Mouse (Mus musculus) kidney, embryonic 15.5 days (tissue): ENCODE results near the gene Dot1l. TPM values are rescaled to one million over a fixed set of nuclear protein-coding genes. Genes with fewer than 3 reads are reported as not detected.

Source experiments
- ATAC-seq: fragments of 200-750 bp; cut with Nextera tagmentation; replicated peaks from 2 replicates; pipeline ENCODE4 v1.8.0; 2017; ENCODE audit warnings: moderate TSS enrichment; ENCODE audit not compliant: low FRiP score
- H3K27ac ChIP-seq: fragments of 300-500 bp; sonication (generic); 2 replicates; pipeline ENCODE4 v1.5.1; 2015; ENCODE audit warnings: mild to moderate bottlenecking, inconsistent platforms
- H3K27me3 ChIP-seq: fragments of 300-500 bp; sonication (generic); 2 replicates; pipeline ENCODE4 v1.6.1; 2015; ENCODE audit warnings: inconsistent platforms
- H3K36me3 ChIP-seq: fragments of 300-500 bp; sonication (generic); 2 replicates; pipeline ENCODE4 v1.6.1; 2015; ENCODE audit warnings: inconsistent platforms
- H3K4me1 ChIP-seq: fragments of 300-500 bp; sonication (generic); 2 replicates; pipeline ENCODE4 v1.6.1; 2015; ENCODE audit warnings: inconsistent platforms
- H3K4me2 ChIP-seq: fragments of 300-500 bp; sonication (generic); 2 replicates; pipeline ENCODE4 v1.6.1; 2015; ENCODE audit warnings: moderate library complexity, mild to moderate bottlenecking, inconsistent platforms
- H3K4me3 ChIP-seq: fragments of 300-500 bp; sonication (generic); replicated peaks from 2 replicates; pipeline ENCODE4 v1.5.1; 2015; ENCODE audit warnings: mild to moderate bottlenecking, inconsistent platforms
- H3K9ac ChIP-seq: fragments of 300-500 bp; sonication (generic); 2 replicates; pipeline ENCODE4 v1.6.1; 2015; ENCODE audit warnings: mild to moderate bottlenecking, inconsistent platforms
- H3K9me3 ChIP-seq: fragments of 300-500 bp; sonication (generic); replicated peaks from 2 replicates; pipeline ENCODE4 v1.6.1; 2016; ENCODE audit warnings: inconsistent platforms
- WGBS: fragments of 180-500 bp; shearing (Covaris S2); methylation state at CpG from one replicate; pipeline ENCODE4 v1.1.7; 2015; ENCODE audit warnings: mixed read lengths; 5-methylcytosine and 5-hydroxymethylcytosine counted together
- polyA plus RNA-seq: library from polyadenylated mRNA; unstranded; fragments of >200 nt; fragmentation: Nextera tagmentation; extraction: Ambion mirVana; gene quantifications from 2 replicates; pipeline ENCODE4 v1.2.1, GENCODE M21; 2015

The Dot1l gene
- polyA plus RNA-seq, 1 experiment from 2014 or later: 21.8 TPM

- no peak overlapping the region for H3K27ac ChIP-seq
- no peak overlapping the region for H3K4me3 ChIP-seq
- no peak overlapping the region for H3K9ac ChIP-seq
- peaks cover 100% of the 10 kb centered on the region for H3K36me3 ChIP-seq
- no peaks in the 10 kb centered on the region for H3K9me3 ChIP-seq
- H3K4me1 ChIP-seq: no peaks in the 10 kb centered on the region
- no peaks in the 10 kb centered on the region for H3K27me3 ChIP-seq
- H3K4me2 ChIP-seq: no peak overlapping the region
- ATAC-seq: no peak
Measured at GRCm38 (mm10) chr10:80779565-80779964, 24.6 kb downstream of the Dot1l start.

- Histone ChIP-seq H3K9ac (no peak overlapping the region), H3K4me3 (no peak overlapping the region), H3K36me3 (peaks cover 100% of the 10 kb centered on the region), H3K9me3 (no peaks in the 10 kb centered on the region), H3K27me3 (no peaks in the 10 kb centered on the region), H3K4me2 (no peak overlapping the region), H3K27ac (no peak overlapping the region), H3K4me1 (no peaks in the 10 kb centered on the region)
- ATAC-seq: no peak
- WGBS: 100% methylated on average over 2 of the region's 2 CpGs
Measured at GRCm38 (mm10) chr10:80784302-80784701, 29.3 kb downstream of the Dot1l start.

GRCm38 (mm10) chr10:80784871-80785270 lies 29.9 kb downstream of the Dot1l start:
- no peak for ATAC-seq
- H3K9ac ChIP-seq: no peak overlapping the region
- no peak overlapping the region for H3K4me3 ChIP-seq
- H3K4me2 ChIP-seq: no peak overlapping the region
- 86% methylated on average over 12 of the region's 12 CpGs for WGBS
- no peak overlapping the region for H3K27ac ChIP-seq
- no peaks in the 10 kb centered on the region for H3K9me3 ChIP-seq
- no peaks in the 10 kb centered on the region for H3K27me3 ChIP-seq
- no peaks in the 10 kb centered on the region for H3K4me1 ChIP-seq
- peaks cover 99% of the 10 kb centered on the region for H3K36me3 ChIP-seq

- Histone ChIP-seq H3K27ac (no peak overlapping the region), H3K9ac (no peak overlapping the region), H3K4me2 (no peak overlapping the region), H3K9me3 (no peaks in the 10 kb centered on the region), H3K36me3 (peaks cover 99% of the 10 kb centered on the region), H3K4me3 (no peak overlapping the region), H3K4me1 (0 out of 2 replicates have a peak, but pooled peaks cover 2% of the 10 kb centered on the region), H3K27me3 (no peaks in the 10 kb centered on the region)
- no peak for ATAC-seq
- 90% methylated on average over 11 of the region's 11 CpGs for WGBS
Measured at GRCm38 (mm10) chr10:80785963-80786362, 31.0 kb downstream of the Dot1l start.

- Histone ChIP-seq H3K27me3 (no peaks in the 10 kb centered on the region), H3K9ac (no peak overlapping the region), H3K4me1 (peaks cover 13% of the 10 kb centered on the region), H3K9me3 (no peaks in the 10 kb centered on the region), H3K36me3 (peaks cover 99% of the 10 kb centered on the region), H3K27ac (no peak overlapping the region), H3K4me2 (no peak overlapping the region), H3K4me3 (no peak overlapping the region)
- no peak for ATAC-seq
- WGBS: 80% methylated on average over 2 of the region's 2 CpGs
Measured at GRCm38 (mm10) chr10:80787517-80787916, 32.5 kb downstream of the Dot1l start.

GRCm38 (mm10) chr10:80790761-80791404 lies 35.9 kb downstream of the Dot1l start:
- peaks cover 16% of the 10 kb centered on the region for H3K4me1 ChIP-seq
- H3K4me3 ChIP-seq: no peak overlapping the region
- H3K9me3 ChIP-seq: no peaks in the 10 kb centered on the region
- 82% methylated on average over 19 of the region's 19 CpGs for WGBS
- no peak for ATAC-seq
- H3K27ac ChIP-seq: no peak overlapping the region
- H3K4me2 ChIP-seq: no peak overlapping the region
- no peaks in the 10 kb centered on the region for H3K27me3 ChIP-seq
- peaks cover 99% of the 10 kb centered on the region for H3K36me3 ChIP-seq
- no peak overlapping the region for H3K9ac ChIP-seq

- WGBS: 81% methylated on average over 33 of the region's 33 CpGs
- Histone ChIP-seq H3K36me3 (peaks cover 99% of the 10 kb centered on the region), H3K27ac (0 out of 2 replicates have a peak overlapping the region, but pooled peaks have one; percentile 19), H3K27me3 (no peaks in the 10 kb centered on the region), H3K9ac (no peak overlapping the region), H3K4me2 (no peak overlapping the region), H3K4me1 (peaks cover 23% of the 10 kb centered on the region), H3K9me3 (no peaks in the 10 kb centered on the region), H3K4me3 (no peak overlapping the region)
- ATAC-seq: no peak
Measured at GRCm38 (mm10) chr10:80791476-80792174, 36.6 kb downstream of the Dot1l start.

GRCm38 (mm10) chr10:80792175-80793032 lies 37.4 kb downstream of the Dot1l start:
- Histone ChIP-seq H3K27me3 (no peaks in the 10 kb centered on the region), H3K9me3 (no peaks in the 10 kb centered on the region), H3K27ac (peak overlapping the region; percentile 19; the same call in 1 of the 2 replicates), H3K4me2 (0 out of 2 replicates have a peak overlapping the region, but pooled peaks have one; percentile 4), H3K9ac (no peak overlapping the region), H3K4me3 (no peak overlapping the region), H3K4me1 (peaks cover 29% of the 10 kb centered on the region), H3K36me3 (peaks cover 94% of the 10 kb centered on the region)
- ATAC-seq: 0 out of 2 replicates have a peak, but pooled peaks have one; percentile 13
- WGBS: 55% methylated on average over 41 of the region's 41 CpGs

- H3K27ac ChIP-seq: no peak overlapping the region
- no peaks in the 10 kb centered on the region for H3K27me3 ChIP-seq
- H3K36me3 ChIP-seq: peaks cover 86% of the 10 kb centered on the region
- H3K9ac ChIP-seq: no peak overlapping the region
- H3K4me2 ChIP-seq: no peak overlapping the region
- no peaks in the 10 kb centered on the region for H3K9me3 ChIP-seq
- ATAC-seq: no peak
- no peak overlapping the region for H3K4me3 ChIP-seq
- WGBS: 88% methylated on average over 13 of the region's 13 CpGs
- peaks cover 29% of the 10 kb centered on the region for H3K4me1 ChIP-seq
Measured at GRCm38 (mm10) chr10:80793033-80793784, 38.2 kb downstream of the Dot1l start.

- Histone ChIP-seq H3K27me3 (no peaks in the 10 kb centered on the region), H3K9ac (no peak overlapping the region), H3K36me3 (peaks cover 80% of the 10 kb centered on the region), H3K4me1 (peaks cover 29% of the 10 kb centered on the region), H3K27ac (no peak overlapping the region), H3K4me2 (no peak overlapping the region), H3K4me3 (no peak overlapping the region), H3K9me3 (no peaks in the 10 kb centered on the region)
- no peak for ATAC-seq
- 91% methylated on average over 4 of the region's 4 CpGs for WGBS
Measured at GRCm38 (mm10) chr10:80793803-80794202, 38.8 kb downstream of the Dot1l start.

- Histone ChIP-seq H3K36me3 (peaks cover 71% of the 10 kb centered on the region), H3K27ac (0 out of 2 replicates have a peak overlapping the region, but pooled peaks have one; percentile 3)
Measured at GRCm38 (mm10) chr10:80794750-80795149, 39.7 kb downstream of the Dot1l start.

More at GRCm38 (mm10) chr10:80794750-80795149, 39.7 kb downstream of the Dot1l start:
- ATAC-seq: no peak
- H3K4me1 ChIP-seq: peaks cover 35% of the 10 kb centered on the region
- 89% methylated on average over 8 of the region's 8 CpGs for WGBS
- no peaks in the 10 kb centered on the region for H3K27me3 ChIP-seq
- H3K9me3 ChIP-seq: no peaks in the 10 kb centered on the region
- no peak overlapping the region for H3K4me3 ChIP-seq
- no peak overlapping the region for H3K9ac ChIP-seq
- H3K4me2 ChIP-seq: no peak overlapping the region
